Mouse (Mus musculus): ENCODE measurements around the gene Atp6v1e1. TPM values are rescaled to one million over a fixed set of nuclear protein-coding genes. Genes with fewer than 3 reads are reported as not detected.
"Not testable (repeated sequence)": the region's sequence is repeated elsewhere in the genome, so short reads cannot be mapped to it uniquely, and the experiment has no call there.

Gene Atp6v1e1
- total RNA-seq, 2 experiments from 2014 or later, result 168 to 174 TPM

- DNase-seq, result no peak
Observed at GRCm38 (mm10) chr6:120820144-120820543, 2.4 kb downstream of the Atp6v1e1 start.

GRCm38 (mm10) chr6:120819294-120819693 lies 3.3 kb downstream of the Atp6v1e1 start:
- DNase-seq, result no peak

GRCm38 (mm10) chr6:120811999-120812398 lies 10.6 kb downstream of the Atp6v1e1 start:
- DNase-seq, result not testable (repeated sequence)

GRCm38 (mm10) chr6:120807738-120808081 lies 14.9 kb downstream of the Atp6v1e1 start:
- DNase-seq, result no peak

- DNase-seq, result no peak
Observed at GRCm38 (mm10) chr6:120806999-120807737, 15.4 kb downstream of the Atp6v1e1 start.

- DNase-seq, result no peak
Observed at GRCm38 (mm10) chr6:120799581-120800041, 23.0 kb downstream of the Atp6v1e1 start.

- no peak for DNase-seq
Observed at GRCm38 (mm10) chr6:120798905-120799304, 23.7 kb downstream of the Atp6v1e1 start.

GRCm38 (mm10) chr6:120798019-120798418 lies 24.6 kb downstream of the Atp6v1e1 start:
- no peak for DNase-seq

GRCm38 (mm10) chr6:120796111-120796510 lies 26.5 kb downstream of the Atp6v1e1 start:
- no peak for DNase-seq

- peak in 1 of 2 experiments; percentile 37 for DNase-seq
Observed at GRCm38 (mm10) chr6:120795422-120796086, 27.0 kb downstream of the Atp6v1e1 start.

GRCm38 (mm10) chr6:120792947-120793346 lies 29.6 kb downstream of the Atp6v1e1 start:
- DNase-seq, result no peak

- DNase-seq, result no peak
Observed at GRCm38 (mm10) chr6:120790717-120791116, 31.9 kb downstream of the Atp6v1e1 start.

GRCm38 (mm10) chr6:120790153-120790552 lies 32.4 kb downstream of the Atp6v1e1 start:
- no peak for DNase-seq

GRCm38 (mm10) chr6:120788904-120789303 lies 33.7 kb downstream of the Atp6v1e1 start:
- DNase-seq, result no peak

GRCm38 (mm10) chr6:120788068-120788607 lies 34.5 kb downstream of the Atp6v1e1 start:
- no peak for DNase-seq

GRCm38 (mm10) chr6:120784351-120784750 lies 38.2 kb downstream of the Atp6v1e1 start:
- DNase-seq, result no peak

- no peak for DNase-seq
Observed at GRCm38 (mm10) chr6:120782948-120783347, 39.6 kb downstream of the Atp6v1e1 start.

GRCm38 (mm10) chr6:120778226-120778625 lies 44.4 kb downstream of the Atp6v1e1 start:
- no peak for DNase-seq

- no peak for DNase-seq
Observed at GRCm38 (mm10) chr6:120777533-120777932, 45.1 kb downstream of the Atp6v1e1 start.

GRCm38 (mm10) chr6:120776286-120776685 lies 46.3 kb downstream of the Atp6v1e1 start:
- DNase-seq, result no peak

GRCm38 (mm10) chr6:120773763-120774162 lies 48.8 kb downstream of the Atp6v1e1 start:
- DNase-seq, result no peak

- no peak for DNase-seq
Observed at GRCm38 (mm10) chr6:120773149-120773628, 49.4 kb downstream of the Atp6v1e1 start, which contains the start of gene Slc25a18. Gene Slc25a18, plus strand, starts transcription at chr6:120773578.

- peak in 1 of 2 experiments; percentile 33 for DNase-seq
Observed at GRCm38 (mm10) chr6:120772025-120772424, 50.6 kb downstream of the Atp6v1e1 start.
